Mouse (Mus musculus) mesoderm, embryonic 11.5 days (tissue): ENCODE results near the gene Pdzd4.

Experiments used
- DNase-seq: peaks from one replicate; pipeline ENCODE4 v3.0.0-alpha.2; 2012; ENCODE audit warnings: low read depth, low spot score

The Pdzd4 gene

GRCm38 (mm10) chrX:73786364-73787224, 38.2 kb downstream of the Pdzd4 start, which contains the start of the genes Idh3g and Ssr4:
Gene Idh3g, minus strand, starts transcription at chrX:73786897.
Gene Ssr4, plus strand, starts transcription at chrX:73787028.
- DNase-seq, result peak; percentile 96

GRCm38 (mm10) chrX:73785666-73786065, 39.1 kb downstream of the Pdzd4 start:
- no peak for DNase-seq

- DNase-seq, result no peak
Observed at GRCm38 (mm10) chrX:73782227-73782626, 42.5 kb downstream of the Pdzd4 start.

GRCm38 (mm10) chrX:73774802-73775483, 49.8 kb downstream of the Pdzd4 start:
- no peak for DNase-seq

GRCm38 (mm10) chrX:73774168-73774760, 50.5 kb downstream of the Pdzd4 start, which contains the start of gene Srpk3:
Gene Srpk3, plus strand, starts transcription at chrX:73774405.
- DNase-seq, result no peak

GRCm38 (mm10) chrX:73767267-73767666, 57.5 kb downstream of the Pdzd4 start:
- DNase-seq, result no peak

GRCm38 (mm10) chrX:73765311-73765710, 59.5 kb downstream of the Pdzd4 start:
- DNase-seq, result no peak

GRCm38 (mm10) chrX:73758611-73759290, 66.0 kb downstream of the Pdzd4 start:
- no peak for DNase-seq

- DNase-seq, result no peak
Observed at GRCm38 (mm10) chrX:73756334-73757140, 68.2 kb downstream of the Pdzd4 start, which contains the start of gene Plxnb3. Gene Plxnb3, plus strand, starts transcription at chrX:73757090.

GRCm38 (mm10) chrX:73748977-73749376, 75.8 kb downstream of the Pdzd4 start:
- DNase-seq, result no peak

GRCm38 (mm10) chrX:73744774-73745481, 79.8 kb downstream of the Pdzd4 start:
- DNase-seq, result no peak
